Comparison of ENCODE assay signal across 8 mouse cellular contexts in the genomic region with DNA sequence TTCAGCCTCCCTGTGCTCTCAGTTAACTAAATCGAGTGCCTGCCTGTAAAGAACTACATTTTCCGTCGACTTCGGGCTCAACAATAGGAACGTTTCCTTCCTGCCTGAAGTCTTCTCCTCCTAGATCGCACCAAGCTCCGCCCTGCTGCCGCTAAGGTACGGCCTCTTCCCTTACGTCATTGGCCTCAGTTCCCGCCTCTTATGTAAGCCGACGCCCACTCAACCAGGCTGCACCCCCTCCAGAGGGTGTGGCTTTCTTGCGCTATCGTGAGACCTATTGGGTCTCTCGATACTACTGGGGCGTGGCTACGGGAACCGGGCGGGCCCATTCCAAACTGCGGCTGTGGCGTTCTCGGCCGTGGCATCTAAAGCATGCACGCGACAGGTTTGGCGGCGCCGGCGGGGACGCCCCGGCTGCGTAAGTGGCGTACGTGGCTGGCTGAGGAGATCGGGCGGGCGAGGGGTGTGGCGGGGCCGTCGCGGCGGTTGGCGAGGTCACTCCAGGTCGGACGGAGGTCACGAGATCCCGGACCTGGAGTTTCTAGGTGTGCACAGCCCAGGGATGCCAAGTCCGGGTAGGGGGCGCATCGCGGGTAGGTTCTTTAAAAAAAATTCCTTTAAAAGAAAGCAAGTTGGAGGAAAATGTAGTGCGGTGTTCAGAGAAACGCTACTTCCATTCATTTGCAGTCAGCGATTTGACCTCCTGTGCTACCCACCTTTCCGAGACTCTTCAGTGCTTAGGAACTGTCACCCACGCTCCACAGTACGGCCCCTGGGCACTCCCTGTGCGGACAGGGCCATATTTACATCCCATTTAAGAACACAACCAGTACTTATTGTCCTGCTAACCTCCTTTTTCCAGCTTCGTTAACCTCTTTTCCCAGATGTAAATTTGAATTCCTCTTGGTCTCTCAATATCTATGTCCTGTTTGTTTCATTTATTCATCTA. TPM values are rescaled to one million over a fixed set of nuclear protein-coding genes. Genes with fewer than 3 reads are reported as not detected.
A peak's percentile ranks its signal among the peaks of the same experiment; 100 is the strongest.
DNase-seq lines count a peak whose midpoint lies in the region; ATAC-seq and TF ChIP-seq lines count a peak whose summit lies in the region.

A gene (plus strand): TSS at position 311 of the 949 bp plus-strand sequence.

- ATAC-seq in erythroid progenitor cell, adult 5-6 weeks (replicated peaks; ENCODE audit: low FRiP score, poor library complexity, severe bottlenecking) = peak; percentile 97
- ATAC-seq in heart, embryonic 12.5 days (ENCODE audit: insufficient number of reproducible peaks, low FRiP score) = peak; percentile 97
- ATAC-seq in kidney, postnatal 0 days (replicated peaks; ENCODE audit: low FRiP score, low read depth) = peak; percentile 97
- peak; percentile 95 for ATAC-seq in liver, embryonic 11.5 days (replicated peaks; ENCODE audit: low FRiP score)
- peak; percentile 95 for ATAC-seq in stomach, embryonic 14.5 days (ENCODE audit: insufficient number of reproducible peaks, insufficient read depth, low FRiP score, low read depth)

- 0 out of 2 replicates have a peak, but pooled peaks cover 3% of the 10 kb centered on the region for H3K36me3 ChIP-seq in heart, embryonic 12.5 days
- no peaks in the 10 kb centered on the region for H3K36me3 ChIP-seq in kidney, postnatal 0 days (ENCODE audit: insufficient read depth, low read length)
- no peaks in the 10 kb centered on the region for H3K36me3 ChIP-seq in liver, embryonic 11.5 days (ENCODE audit: control insufficient read depth, insufficient read depth, low read length)
- H3K36me3 ChIP-seq in stomach, embryonic 14.5 days (ENCODE audit: control insufficient read depth, insufficient read depth, low read length) = no peaks in the 10 kb centered on the region

- H3K4me3 ChIP-seq in heart, embryonic 12.5 days = peak within 1 kb of the TSS; percentile 67
- H3K4me3 ChIP-seq in kidney, postnatal 0 days (replicated peaks; ENCODE audit: low read depth, low read length) = peak within 1 kb of the TSS; percentile 56
- H3K4me3 ChIP-seq in liver, embryonic 11.5 days (ENCODE audit: low read depth, low read length) = peak within 1 kb of the TSS; percentile 69
- H3K4me3 ChIP-seq in stomach, embryonic 14.5 days (ENCODE audit: low read depth, low read length) = peak within 1 kb of the TSS; percentile 70

- no peaks in the 10 kb centered on the region; the same call in 1 of the 2 replicates for H3K27me3 ChIP-seq in heart, embryonic 12.5 days (replicated peaks)
- no peaks in the 10 kb centered on the region for H3K27me3 ChIP-seq in kidney, postnatal 0 days (ENCODE audit: insufficient read depth, low read length)
- no peaks in the 10 kb centered on the region for H3K27me3 ChIP-seq in liver, embryonic 11.5 days (replicated peaks; ENCODE audit: control insufficient read depth, insufficient read depth, low read length)
- no peaks in the 10 kb centered on the region for H3K27me3 ChIP-seq in stomach, embryonic 14.5 days (ENCODE audit: control insufficient read depth, insufficient read depth, low read length)

- no peaks in the 10 kb centered on the region for H3K9me3 ChIP-seq in heart, embryonic 12.5 days (replicated peaks)
- H3K9me3 ChIP-seq in kidney, postnatal 0 days (replicated peaks; ENCODE audit: low read length) = no peaks in the 10 kb centered on the region
- no peaks in the 10 kb centered on the region for H3K9me3 ChIP-seq in liver, embryonic 11.5 days (ENCODE audit: control insufficient read depth, low read length)
- no peaks in the 10 kb centered on the region for H3K9me3 ChIP-seq in stomach, embryonic 14.5 days (ENCODE audit: control insufficient read depth, low read depth, low read length)

- peaks cover 20% of the 10 kb centered on the region for H3K4me1 ChIP-seq in heart, embryonic 12.5 days (replicated peaks)
- H3K4me1 ChIP-seq in kidney, postnatal 0 days (replicated peaks; ENCODE audit: insufficient read depth, low read length) = no peaks in the 10 kb centered on the region
- H3K4me1 ChIP-seq in liver, embryonic 11.5 days (replicated peaks; ENCODE audit: control insufficient read depth, insufficient read depth, low read length) = peaks cover 13% of the 10 kb centered on the region
- 0 out of 2 replicates have a peak, but pooled peaks cover 8% of the 10 kb centered on the region for H3K4me1 ChIP-seq in stomach, embryonic 14.5 days (ENCODE audit: control insufficient read depth, insufficient read depth, low read length)

- H3K27ac ChIP-seq in heart, embryonic 12.5 days (ENCODE audit: poor library complexity, severe bottlenecking) = peak within 1 kb of the TSS; percentile 88
- H3K27ac ChIP-seq in kidney, postnatal 0 days = peak within 1 kb of the TSS; percentile 87
- peak within 1 kb of the TSS; percentile 84 for H3K27ac ChIP-seq in liver, embryonic 11.5 days (ENCODE audit: low read depth, low read length)
- H3K27ac ChIP-seq in stomach, embryonic 14.5 days (ENCODE audit: low read length) = peak within 1 kb of the TSS; percentile 89

- H3K4me2 ChIP-seq in heart, embryonic 12.5 days = peak within 1 kb of the TSS; percentile 82
- peak within 1 kb of the TSS; percentile 68 for H3K4me2 ChIP-seq in kidney, postnatal 0 days (ENCODE audit: low read length)
- H3K4me2 ChIP-seq in liver, embryonic 11.5 days = peak within 1 kb of the TSS; percentile 95
- H3K4me2 ChIP-seq in stomach, embryonic 14.5 days (replicated peaks; ENCODE audit: low read depth, low read length) = peak within 1 kb of the TSS; percentile 85

- WGBS in heart, embryonic 12.5 days = under 1% methylated on average over 60 of the region's 60 CpGs
- WGBS in kidney, postnatal 0 days = under 1% methylated on average over 60 of the region's 60 CpGs
- 1% methylated on average over 60 of the region's 60 CpGs for WGBS in liver, embryonic 11.5 days
- WGBS in stomach, embryonic 14.5 days = under 1% methylated on average over 60 of the region's 60 CpGs

- peak; percentile 100 for DNase-seq in CD4-positive helper T cell, adult 2 months (ENCODE audit: low read depth, low spot score)
- peak; percentile 99 for DNase-seq in brain, embryonic 18.5 days (ENCODE audit: low read depth, low spot score)
- peak; percentile 100 for DNase-seq in kidney, postnatal 0 days (ENCODE audit: low spot score)
- DNase-seq in liver, embryonic 11.5 days (ENCODE audit: low spot score) = peak; percentile 98
- DNase-seq in naive thymus-derived CD4-positive, alpha-beta T cell, adult 2 months (ENCODE audit: low read depth) = peak; percentile 100

- TF ChIP-seq CTCF in kidney, postnatal 0 days (IDR thresholded peaks at IDR 0.05; ENCODE audit: low read depth) = 0 out of 2 replicates have a peak, but pooled peaks have one; percentile 24

- peak within 1 kb of the TSS; percentile 72 for H3K9ac ChIP-seq in heart, embryonic 12.5 days
- peak within 1 kb of the TSS; percentile 59 for H3K9ac ChIP-seq in kidney, postnatal 0 days (ENCODE audit: low read depth, low read length)
- H3K9ac ChIP-seq in liver, embryonic 11.5 days (ENCODE audit: low read depth, low read length) = peak within 1 kb of the TSS; percentile 83
- H3K9ac ChIP-seq in stomach, embryonic 14.5 days (replicated peaks; ENCODE audit: low read depth, low read length) = peak within 1 kb of the TSS; percentile 42

RNA-seq across cellular contexts. Expression of the gene that starts here (rescaled TPM):
- total RNA-seq in erythroid progenitor cell, adult 5-6 weeks (2015; ENCODE audit: low replicate concordance) = 8.0 and 14.8 TPM in 2 replicates
- total RNA-seq in erythroid progenitor cell, adult 5-6 weeks (2017; ENCODE audit: low replicate concordance) = 5.6 and 6.9 TPM in 2 replicates
- 99.4 and 104 TPM in 2 replicates for polyA plus RNA-seq in heart, embryonic 12.5 days (2016; fragmentation: Nextera tagmentation; extraction: Ambion mirVana)
- polyA plus RNA-seq in kidney, postnatal 0 days (2015; fragmentation: Nextera tagmentation; extraction: Ambion mirVana) = 121 and 131 TPM in 2 replicates
- polyA plus RNA-seq in liver, embryonic 11.5 days (2014; fragmentation: Nextera tagmentation; extraction: Ambion mirVana) = 95.7 and 101 TPM in 2 replicates
- polyA plus RNA-seq in stomach, embryonic 14.5 days (2014; fragmentation: Nextera tagmentation; extraction: Ambion mirVana) = 93.4 and 100.0 TPM in 2 replicates

Comparison
In these comparisons a context has a peak if more than half of its experiments do, and no peak if none do; other contexts are left out.
1. Peak in every context shown above with its lines: DNase-seq, ATAC-seq, H3K4me3 ChIP-seq and H3K27ac ChIP-seq.